ENCODE assay signal across 8 mouse cellular contexts in genomic region chr13:58273411-58274258, GRCm38 (mm10). TPM values are rescaled to one million over a fixed set of nuclear protein-coding genes. Genes with fewer than 3 reads are reported as not detected.
A peak's percentile ranks its signal among the peaks of the same experiment; 100 is the strongest.
DNase-seq lines count a peak whose midpoint lies in the region; ATAC-seq and TF ChIP-seq lines count a peak whose summit lies in the region.

No protein-coding gene starts in this region.

- H3K4me3 ChIP-seq in MEL (ENCODE audit: control insufficient read depth in 1 of 2, insufficient read depth in 1 of 2, low read depth in 2 of 2, low read length in 2 of 2), result peak overlapping the region; percentile 92 to 98
- H3K4me3 ChIP-seq in kidney, embryonic 16.5 days (ENCODE audit: low read length), result peak overlapping the region; percentile 87
- H3K4me3 ChIP-seq in lung, embryonic 16.5 days (ENCODE audit: low read length), result peak overlapping the region; percentile 87

- peak overlapping the region; percentile 90 for H3K4me2 ChIP-seq in kidney, embryonic 16.5 days (replicated peaks; ENCODE audit: low read depth, low read length)
- H3K4me2 ChIP-seq in lung, embryonic 16.5 days (ENCODE audit: low read depth, low read length), result peak overlapping the region; percentile 92

- peak overlapping the region; percentile 49; the same call in 1 of the 2 replicates for H3K27ac ChIP-seq in MEL (ENCODE audit: control insufficient read depth, low read depth, low read length)
- H3K27ac ChIP-seq in kidney, embryonic 16.5 days (ENCODE audit: low read length), result peak overlapping the region; percentile 81
- H3K27ac ChIP-seq in lung, embryonic 16.5 days (ENCODE audit: low read length), result peak overlapping the region; percentile 57

- peak in 1 of 2 experiments; percentile 57; a peak in 2 of 4 replicates for TF ChIP-seq POLR2A in MEL (IDR thresholded peaks at IDR 0.05; ENCODE audit: control insufficient read depth in 1 of 2, insufficient read depth in 1 of 2, low read depth in 1 of 2, low read length in 2 of 2, poor library complexity in 1 of 2)

- peaks cover 0 to 9% of the 10 kb centered on the region in 2 experiments; a peak in 1 of 4 replicates for H3K36me3 ChIP-seq in MEL (ENCODE audit: control insufficient read depth in 1 of 2, insufficient read depth in 2 of 2, low read length in 2 of 2)
- H3K36me3 ChIP-seq in kidney, embryonic 16.5 days (ENCODE audit: insufficient read depth, low read length), result no peaks in the 10 kb centered on the region
- no peaks in the 10 kb centered on the region for H3K36me3 ChIP-seq in lung, embryonic 16.5 days (ENCODE audit: control insufficient read depth, insufficient read depth, low read length)

- no peak for TF ChIP-seq EP300 in MEL (IDR thresholded peaks at IDR 0.05; ENCODE audit: low read depth in 1 of 2, low read length in 2 of 2)

- no peak for TF ChIP-seq RAD21 in MEL (IDR thresholded peaks at IDR 0.05; ENCODE audit: low read depth, low read length)

- H3K4me1 ChIP-seq in MEL (ENCODE audit: control insufficient read depth in 1 of 2, insufficient read depth in 2 of 2, low read length in 2 of 2), result peaks cover 3 to 11% of the 10 kb centered on the region in 2 experiments; a peak in 2 of 4 replicates
- H3K4me1 ChIP-seq in kidney, embryonic 16.5 days (ENCODE audit: insufficient read depth, low read length), result peaks cover 18% of the 10 kb centered on the region
- H3K4me1 ChIP-seq in lung, embryonic 16.5 days (replicated peaks; ENCODE audit: control insufficient read depth, insufficient read depth, low read length), result peaks cover 9% of the 10 kb centered on the region

- no peak for TF ChIP-seq CTCF in MEL (IDR thresholded peaks at IDR 0.05 in 2 of 3, conservative IDR thresholded peaks at IDR 0.05 in 1 of 3; ENCODE audit: control insufficient read depth in 1 of 3, insufficient read depth in 1 of 3, low read depth in 2 of 3, low read length in 3 of 3, poor library complexity in 1 of 3, severe bottlenecking in 1 of 3)

- H3K9ac ChIP-seq in MEL (ENCODE audit: control insufficient read depth, low read depth, low read length, poor library complexity, severe bottlenecking), result peak overlapping the region; percentile 99
- peak overlapping the region; percentile 90 for H3K9ac ChIP-seq in kidney, embryonic 16.5 days (replicated peaks; ENCODE audit: low read length)
- peak overlapping the region; percentile 87 for H3K9ac ChIP-seq in lung, embryonic 16.5 days (ENCODE audit: low read length)

- peak; percentile 69 for ATAC-seq in kidney, embryonic 16.5 days (ENCODE audit: low FRiP score, low TSS enrichment)
- peak; percentile 65 for ATAC-seq in lung, embryonic 16.5 days (ENCODE audit: low read depth)

- DNase-seq in B cell, adult 2 months, result peak; percentile 46 to 50
- DNase-seq in MEL (ENCODE audit: low read depth, low spot score), result peak; percentile 70
- DNase-seq in cerebellum, postnatal 10 days, result peak; percentile 64 to 69
- peak; percentile 23 for DNase-seq in gastrocnemius, postnatal 25 days
- DNase-seq in ovary, postnatal 14 days (ENCODE audit: low spot score), result peak; percentile 36
- peak; percentile 66 for DNase-seq in yolk sac, embryonic 10.5 days (ENCODE audit: low spot score)

- H3K9me3 ChIP-seq in MEL (replicated peaks; ENCODE audit: insufficient read depth, low read length), result no peaks in the 10 kb centered on the region
- no peaks in the 10 kb centered on the region for H3K9me3 ChIP-seq in kidney, embryonic 16.5 days (ENCODE audit: low read length)
- no peaks in the 10 kb centered on the region for H3K9me3 ChIP-seq in lung, embryonic 16.5 days (ENCODE audit: control insufficient read depth, low read length)

- H3K79me2 ChIP-seq in MEL (ENCODE audit: control insufficient read depth, insufficient read depth, low read length, poor library complexity), result peaks cover 21% of the 10 kb centered on the region

- WGBS in kidney, embryonic 16.5 days, result under 1% methylated on average over 53 of the region's 115 CpGs
- WGBS in lung, embryonic 16.5 days, result under 1% methylated on average over 62 of the region's 115 CpGs

- no peaks in the 10 kb centered on the region for H3K27me3 ChIP-seq in MEL (ENCODE audit: control insufficient read depth in 1 of 2, insufficient read depth in 2 of 2, low read length in 2 of 2)
- H3K27me3 ChIP-seq in kidney, embryonic 16.5 days (ENCODE audit: insufficient read depth, low read length), result no peaks in the 10 kb centered on the region
- H3K27me3 ChIP-seq in lung, embryonic 16.5 days (ENCODE audit: control insufficient read depth, insufficient read depth, low read depth, low read length), result peaks cover 6% of the 10 kb centered on the region

TF ChIP-seq in MEL, 35 proteins besides CTCF, POLR2A, EP300 and RAD21:
- TF ChIP-seq RCOR1 (IDR thresholded peaks at IDR 0.05; ENCODE audit: low read depth, low read length) (no peak), TBP (IDR thresholded peaks at IDR 0.05; ENCODE audit: low read depth, low read length) (no peak), MYC (IDR thresholded peaks at IDR 0.05; ENCODE audit: low read depth, low read length) (no peak), NELFE (IDR thresholded peaks at IDR 0.05; ENCODE audit: low read depth, low read length) (no peak), KAT2A (conservative IDR thresholded peaks at IDR 0.05; ENCODE audit: low read depth, low read length) (no peak), TCF12 (IDR thresholded peaks at IDR 0.05; ENCODE audit: low read depth, low read length) (no peak), POLR2AphosphoS2 (IDR thresholded peaks at IDR 0.05; ENCODE audit: low read length) (no peak), POLR2AphosphoS5 (IDR thresholded peaks at IDR 0.05; ENCODE audit: borderline replicate concordance, low read depth, low read length) (no peak), MEF2A (IDR thresholded peaks at IDR 0.05; ENCODE audit: extremely low read depth, insufficient replicate concordance, low read depth, low read length, poor library complexity, severe bottlenecking) (no peak), SIN3A (IDR thresholded peaks at IDR 0.05; ENCODE audit: low read length) (no peak; the same call in 1 of the 2 replicates), NRF1 (IDR thresholded peaks at IDR 0.05; ENCODE audit: insufficient read depth, low read depth, low read length, poor library complexity, severe bottlenecking) (no peak), SMC3 (IDR thresholded peaks at IDR 0.05; ENCODE audit: low read depth, low read length) (no peak), ZC3H11A (IDR thresholded peaks at IDR 0.05; ENCODE audit: low read depth, low read length) (no peak), ELF1 (IDR thresholded peaks at IDR 0.05; ENCODE audit: low read depth, low read length) (0 out of 2 replicates have a peak, but pooled peaks have one; percentile 21), GABPA (IDR thresholded peaks at IDR 0.05; ENCODE audit: low read depth, low read length) (no peak), MYB (IDR thresholded peaks at IDR 0.05; ENCODE audit: low read depth, low read length) (no peak), CHD1 (IDR thresholded peaks at IDR 0.05; ENCODE audit: low read depth, low read length) (no peak), E2F4 (IDR thresholded peaks at IDR 0.05; ENCODE audit: borderline replicate concordance, low read depth, low read length) (no peak), MXI1 (IDR thresholded peaks at IDR 0.05; ENCODE audit: low read depth, low read length) (0 out of 2 replicates have a peak, but pooled peaks have one; percentile 6), ETS1 (IDR thresholded peaks at IDR 0.05; ENCODE audit: low read depth, low read length) (no peak), TAL1 (IDR thresholded peaks at IDR 0.05; ENCODE audit: low read length) (no peak), MAFK (IDR thresholded peaks at IDR 0.05; ENCODE audit: borderline replicate concordance, low read depth, low read length) (no peak), USF1 (IDR thresholded peaks at IDR 0.05; ENCODE audit: low read depth, low read length) (no peak), JUND (IDR thresholded peaks at IDR 0.05; ENCODE audit: low read depth, low read length) (no peak), UBTF (IDR thresholded peaks at IDR 0.05; ENCODE audit: borderline replicate concordance, insufficient read depth, low read depth, low read length) (peak; percentile 88; the same call in 1 of the 2 replicates), HCFC1 (IDR thresholded peaks at IDR 0.05; ENCODE audit: low read depth, low read length) (no peak)

RNA-seq across cellular contexts. Expression of gene Gkap1, which starts 1.9 kb away (rescaled TPM):
- total RNA-seq in MEL (2012; rRNA removed), result 26.7 and 27.6 TPM in 2 replicates
- polyA plus RNA-seq in MEL (2012; ENCODE audit: insufficient read depth in 1 of 2, insufficient read length in 2 of 2, low read depth in 1 of 2, low replicate concordance in 2 of 2, missing spikeins in 1 of 2), result 10 to 100 TPM in 1 of 2 experiments, not detected in 1; 34.1 TPM
- total RNA-seq in gastrocnemius, postnatal 25 days (2021), result 10 to 100 TPM; 17.8 to 20.9 TPM
- 22.5 and 25.8 TPM in 2 replicates for polyA plus RNA-seq in kidney, embryonic 16.5 days (2015; fragmentation: Nextera tagmentation; extraction: Ambion mirVana)
- polyA plus RNA-seq in lung, embryonic 16.5 days (2015; fragmentation: Nextera tagmentation; extraction: Ambion mirVana), result 16.5 and 19.8 TPM in 2 replicates

RNA-seq across cellular contexts. Expression of gene Ubqln1, which starts 58.2 kb away (rescaled TPM):
- 68.6 and 77.2 TPM in 2 replicates for total RNA-seq in MEL (2012; rRNA removed)
- polyA plus RNA-seq in MEL (2012; ENCODE audit: insufficient read depth in 1 of 2, insufficient read length in 2 of 2, low read depth in 1 of 2, low replicate concordance in 2 of 2, missing spikeins in 1 of 2), result 100 to 1,000 TPM in 1 of 2 experiments, not detected in 1; 146 TPM
- 10 to 100 TPM; 41.1 to 42.4 TPM for total RNA-seq in gastrocnemius, postnatal 25 days (2021)
- polyA plus RNA-seq in kidney, embryonic 16.5 days (2015; fragmentation: Nextera tagmentation; extraction: Ambion mirVana), result 103 and 104 TPM in 2 replicates
- 81.0 and 87.8 TPM in 2 replicates for polyA plus RNA-seq in lung, embryonic 16.5 days (2015; fragmentation: Nextera tagmentation; extraction: Ambion mirVana)

Comparison
In these comparisons a context has a peak if more than half of its experiments do, and no peak if none do; other contexts are left out.
1. Peak in every context shown above with its lines: DNase-seq, ATAC-seq, H3K4me3 ChIP-seq and H3K27ac ChIP-seq.